Mouse (Mus musculus) liver, embryonic 12.5 days (tissue): ENCODE results near the gene Ube2r2. TPM values are rescaled to one million over a fixed set of nuclear protein-coding genes. Genes with fewer than 3 reads are reported as not detected.

Source experiments
- ATAC-seq: fragments of 200-750 bp; cut with Nextera tagmentation; 2 replicates; pipeline ENCODE4 v1.8.0; 2017; ENCODE audit warnings: moderate number of reproducible peaks, mild to moderate bottlenecking, moderate library complexity
- H3K27ac ChIP-seq: fragments of 300-500 bp; sonication (generic); 2 replicates; pipeline ENCODE4 v1.5.1; 2016; ENCODE audit warnings: mild to moderate bottlenecking
- H3K27me3 ChIP-seq: fragments of 300-500 bp; sonication (generic); replicated peaks from 2 replicates; pipeline ENCODE4 v1.6.1; 2016; ENCODE audit warnings: mild to moderate bottlenecking, moderate library complexity
- H3K36me3 ChIP-seq: fragments of 300-500 bp; sonication (generic); 2 replicates; pipeline ENCODE4 v1.6.1; 2016; ENCODE audit warnings: mild to moderate bottlenecking, moderate library complexity
- H3K4me1 ChIP-seq: fragments of 300-500 bp; sonication (generic); 2 replicates; pipeline ENCODE4 v1.6.1; 2016
- H3K4me2 ChIP-seq: fragments of 300-500 bp; sonication (generic); 2 replicates; pipeline ENCODE4 v1.6.1; 2016; ENCODE audit warnings: mild to moderate bottlenecking, moderate library complexity
- H3K4me3 ChIP-seq: fragments of 300-500 bp; sonication (generic); 2 replicates; pipeline ENCODE4 v1.5.1; 2016; ENCODE audit warnings: mild to moderate bottlenecking, moderate library complexity
- H3K9ac ChIP-seq: fragments of 300-500 bp; sonication (generic); 2 replicates; pipeline ENCODE4 v1.6.1; 2016; ENCODE audit warnings: mild to moderate bottlenecking, moderate library complexity
- H3K9me3 ChIP-seq: fragments of 300-500 bp; sonication (generic); replicated peaks from 2 replicates; pipeline ENCODE4 v1.6.1; 2016; ENCODE audit warnings: mild to moderate bottlenecking, moderate library complexity
- WGBS: fragments of 180-500 bp; shearing (Covaris S2); methylation state at CpG from one replicate; pipeline ENCODE4 v1.1.7; 2016; ENCODE audit not compliant: insufficient replicate concordance; 5-methylcytosine and 5-hydroxymethylcytosine counted together
- polyA plus RNA-seq: library from polyadenylated mRNA; unstranded; fragments of >200 nt; fragmentation: Nextera tagmentation; extraction: Ambion mirVana; gene quantifications from 2 replicates; pipeline ENCODE4 v1.2.1, GENCODE M21; 2016

Gene Ube2r2
- polyA plus RNA-seq, 1 experiment from 2014 or later = 39.9 TPM

DNA sequence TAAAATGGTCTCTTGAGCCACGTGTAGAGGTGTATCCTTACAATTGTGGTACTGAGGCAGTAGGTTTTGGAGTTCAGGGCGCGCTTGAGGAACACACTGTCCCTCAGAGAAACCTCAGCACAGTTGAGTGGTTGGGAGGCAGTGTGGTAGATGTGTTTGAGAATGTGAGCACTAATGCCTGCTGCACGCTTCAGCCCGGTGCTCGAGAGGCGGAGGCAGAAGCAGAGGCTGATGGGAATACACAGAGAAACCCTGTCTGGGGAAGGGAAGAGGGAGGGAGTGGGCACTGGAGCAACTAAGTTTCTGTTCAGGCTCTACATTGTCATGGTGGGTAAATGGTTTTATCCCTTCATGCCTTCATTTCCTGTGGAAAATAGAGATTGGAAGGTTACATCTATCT lies 15.6 kb downstream of the Ube2r2 start:
- H3K4me2 ChIP-seq = no peak overlapping the region
- no peak for ATAC-seq
- WGBS = 85% methylated on average over 7 of the region's 7 CpGs
- peaks cover 22% of the 10 kb centered on the region; the same call in 1 of the 2 replicates for H3K4me1 ChIP-seq
- no peak overlapping the region for H3K27ac ChIP-seq
- no peaks in the 10 kb centered on the region for H3K9me3 ChIP-seq
- peaks cover 25% of the 10 kb centered on the region for H3K36me3 ChIP-seq
- H3K4me3 ChIP-seq = no peak overlapping the region
- no peak overlapping the region for H3K9ac ChIP-seq
- H3K27me3 ChIP-seq = no peaks in the 10 kb centered on the region

DNA sequence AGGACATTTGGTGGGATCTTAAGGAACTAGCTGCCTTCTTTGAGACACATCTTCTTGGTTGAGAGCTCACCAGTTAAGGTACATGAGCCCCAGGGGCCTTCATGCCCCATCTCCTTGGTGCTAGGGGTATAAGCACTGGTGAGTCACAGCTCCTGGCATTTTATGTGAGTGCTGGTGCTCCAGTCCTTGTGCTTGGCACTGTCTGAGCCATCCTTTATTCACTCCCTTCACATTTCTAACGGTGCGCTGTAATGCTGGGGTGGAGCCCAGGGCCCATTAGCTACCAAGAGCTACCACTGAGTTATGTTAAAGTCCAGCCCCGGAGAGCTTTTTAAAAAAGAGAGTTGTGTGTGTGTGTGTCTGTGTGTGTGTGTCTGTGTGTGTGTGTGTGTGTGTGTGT lies 17.6 kb downstream of the Ube2r2 start:
- peaks cover 22% of the 10 kb centered on the region for H3K36me3 ChIP-seq
- H3K27me3 ChIP-seq = no peaks in the 10 kb centered on the region
- WGBS = 90% methylated on average over 3 of the region's 3 CpGs
- no peaks in the 10 kb centered on the region for H3K9me3 ChIP-seq
- H3K4me3 ChIP-seq = no peak overlapping the region
- peaks cover 32% of the 10 kb centered on the region for H3K4me1 ChIP-seq
- no peak overlapping the region for H3K4me2 ChIP-seq
- H3K9ac ChIP-seq = no peak overlapping the region
- no peak overlapping the region for H3K27ac ChIP-seq
- ATAC-seq = no peak

DNA sequence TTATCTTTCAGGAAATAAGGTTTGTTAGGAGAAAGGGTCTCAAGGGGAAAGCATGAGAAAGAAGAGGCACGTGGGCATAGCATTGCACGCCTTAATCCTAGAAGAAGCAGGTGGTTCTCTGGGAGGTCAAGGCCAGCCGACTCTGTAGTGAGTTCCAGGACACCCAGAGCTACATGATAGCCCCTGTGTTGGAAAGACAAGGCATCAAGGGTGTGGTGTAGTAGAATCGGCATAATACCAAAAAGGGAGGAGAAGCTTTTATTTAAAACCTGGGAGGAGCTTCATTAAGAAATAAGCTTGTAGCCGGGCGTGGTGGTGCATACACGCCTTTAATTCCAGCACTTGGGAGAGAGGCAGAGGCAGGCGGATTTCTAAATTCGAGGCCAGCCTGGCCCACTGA lies 21.4 kb downstream of the Ube2r2 start:
- Histone ChIP-seq H3K27ac (0 out of 2 replicates have a peak overlapping the region, but pooled peaks have one; percentile 20), H3K27me3 (no peaks in the 10 kb centered on the region)
- ATAC-seq = no peak

DNA sequence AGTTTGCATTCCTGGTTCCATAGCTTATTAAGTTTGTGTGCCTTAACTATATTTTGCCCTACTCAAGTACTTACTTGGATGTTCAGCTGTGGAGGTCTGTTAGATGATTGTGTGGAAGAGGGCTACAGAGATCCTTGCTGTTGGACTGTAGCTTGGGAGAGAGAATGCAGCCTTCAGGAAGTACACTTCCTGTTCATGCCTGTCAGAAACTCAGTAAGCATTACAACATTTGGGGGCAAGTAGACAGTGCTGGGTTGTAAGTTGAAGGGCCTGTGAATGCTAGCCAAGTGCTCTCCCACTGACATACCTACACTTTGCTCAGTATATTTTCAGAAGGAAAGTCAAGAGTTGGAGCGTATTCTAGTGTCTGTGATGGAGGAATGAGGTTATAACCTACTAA lies 22.7 kb downstream of the Ube2r2 start:
- no peaks in the 10 kb centered on the region for H3K36me3 ChIP-seq
- peaks cover 49% of the 10 kb centered on the region for H3K4me1 ChIP-seq
- no peak overlapping the region for H3K27ac ChIP-seq

More for the DNA sequence above, 21.4 kb downstream of the Ube2r2 start:
- Histone ChIP-seq H3K4me1 (peaks cover 47% of the 10 kb centered on the region), H3K4me3 (no peak overlapping the region), H3K4me2 (no peak overlapping the region), H3K9ac (no peak overlapping the region), H3K36me3 (peaks cover 4% of the 10 kb centered on the region), H3K9me3 (no peaks in the 10 kb centered on the region)
- 72% methylated on average over 9 of the region's 9 CpGs for WGBS

DNA sequence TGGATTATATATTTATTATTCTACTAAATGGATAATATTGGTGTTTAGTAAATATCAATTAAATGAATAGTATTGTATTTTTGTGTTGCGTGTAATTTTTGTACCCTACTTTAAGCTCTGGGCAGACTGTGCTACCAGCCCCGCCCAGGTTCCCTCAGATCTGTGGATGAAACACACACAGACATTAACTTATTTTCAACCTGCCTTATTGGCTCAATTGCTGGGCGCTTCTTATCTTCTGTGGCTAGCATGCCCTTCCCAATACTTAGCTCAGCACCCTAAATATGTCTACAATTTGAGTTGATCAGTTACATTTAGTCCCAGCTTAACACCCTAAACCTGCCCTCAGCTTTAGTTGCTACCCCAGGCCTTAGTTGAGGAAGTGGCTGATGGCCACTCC lies 25.7 kb downstream of the Ube2r2 start:
- Histone ChIP-seq H3K9me3 (no peaks in the 10 kb centered on the region), H3K27me3 (no peaks in the 10 kb centered on the region), H3K27ac (peak overlapping the region; percentile 15; the same call in 1 of the 2 replicates), H3K36me3 (no peaks in the 10 kb centered on the region; the same call in 1 of the 2 replicates), H3K9ac (no peak overlapping the region), H3K4me3 (no peak overlapping the region), H3K4me2 (no peak overlapping the region), H3K4me1 (peaks cover 53% of the 10 kb centered on the region)
- 70% methylated on average over 3 of the region's 3 CpGs for WGBS
- ATAC-seq = peak; percentile 54; the same call in 1 of the 2 replicates

More for the DNA sequence above, 22.7 kb downstream of the Ube2r2 start:
- 88% methylated on average over 1 of the region's 1 CpGs for WGBS
- H3K27me3 ChIP-seq = no peaks in the 10 kb centered on the region
- ATAC-seq = no peak
- no peak overlapping the region for H3K9ac ChIP-seq
- H3K4me2 ChIP-seq = no peak overlapping the region
- H3K4me3 ChIP-seq = no peak overlapping the region
- H3K9me3 ChIP-seq = no peaks in the 10 kb centered on the region

DNA sequence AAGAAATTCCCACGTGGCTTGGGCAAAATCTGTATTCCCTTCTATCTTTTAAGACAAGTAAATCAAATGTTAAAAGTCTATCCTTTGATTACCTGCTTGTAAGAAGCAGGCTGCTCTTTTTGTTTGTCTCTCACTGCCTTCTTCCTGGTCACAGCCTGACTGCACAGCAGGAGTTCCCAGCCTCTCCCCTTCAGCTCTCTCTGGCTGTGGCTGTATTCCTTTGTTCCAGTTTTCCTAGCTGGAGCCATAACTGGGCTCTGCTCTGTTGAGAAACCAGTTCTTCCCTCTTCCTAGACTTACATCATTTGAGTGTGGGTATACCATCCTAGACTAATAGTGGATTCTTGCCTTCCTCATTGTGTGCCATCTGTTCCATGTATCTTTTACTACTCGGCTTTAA lies 29.4 kb downstream of the Ube2r2 start:
- Histone ChIP-seq H3K4me3 (no peak overlapping the region), H3K9me3 (no peaks in the 10 kb centered on the region), H3K4me2 (peak overlapping the region; percentile 44), H3K27ac (peak overlapping the region; percentile 78), H3K27me3 (no peaks in the 10 kb centered on the region), H3K9ac (peak overlapping the region; percentile 46), H3K4me1 (peaks cover 41% of the 10 kb centered on the region), H3K36me3 (peaks cover 19% of the 10 kb centered on the region)
- no peak for ATAC-seq
- WGBS = 36% methylated on average over 2 of the region's 2 CpGs

DNA sequence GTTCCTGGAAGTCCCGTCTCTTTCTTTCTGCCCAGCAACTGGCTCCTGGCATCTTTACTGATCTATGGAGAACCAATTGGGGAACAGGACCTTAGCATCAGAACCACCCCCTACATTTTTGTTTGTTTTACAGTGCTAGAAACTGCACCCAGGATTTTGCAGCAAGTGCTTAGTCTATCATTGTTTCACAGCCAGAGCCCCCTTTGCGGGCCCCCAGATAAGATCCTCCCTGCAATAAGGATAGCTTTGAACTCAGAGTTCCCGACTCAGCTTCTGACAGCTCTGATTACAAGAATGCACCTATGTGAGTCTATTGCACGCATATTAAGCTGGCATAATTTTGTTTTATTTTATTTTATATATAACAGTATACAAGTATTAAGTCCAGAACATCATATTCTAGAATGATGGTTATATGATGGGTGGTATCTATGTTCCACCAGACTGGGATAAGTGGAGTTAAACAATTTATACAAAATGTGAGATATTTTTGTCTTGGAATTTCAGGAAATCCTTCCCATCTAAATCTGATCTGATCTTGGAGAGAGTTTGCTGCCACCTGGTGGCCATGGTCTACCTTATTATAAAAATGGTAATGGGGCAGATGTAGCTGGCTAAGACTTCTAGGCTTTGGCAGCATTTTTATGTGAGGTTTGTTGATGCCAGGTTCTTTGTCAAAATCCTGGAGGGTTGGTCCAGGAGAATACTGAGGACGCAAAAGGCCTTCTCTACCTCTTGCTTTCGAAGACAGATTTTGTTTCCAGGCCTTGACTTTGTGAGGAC lies 30.3 kb downstream of the Ube2r2 start:
- H3K9ac ChIP-seq = peak overlapping the region; percentile 46
- H3K27me3 ChIP-seq = no peaks in the 10 kb centered on the region
- H3K9me3 ChIP-seq = no peaks in the 10 kb centered on the region
- H3K27ac ChIP-seq = peak overlapping the region; percentile 78
- peak; percentile 67 for ATAC-seq
- 45% methylated on average over 6 of the region's 6 CpGs for WGBS
- H3K4me2 ChIP-seq = peak overlapping the region; percentile 44
- no peak overlapping the region for H3K4me3 ChIP-seq
- H3K36me3 ChIP-seq = peaks cover 19% of the 10 kb centered on the region
- peaks cover 33% of the 10 kb centered on the region for H3K4me1 ChIP-seq

DNA sequence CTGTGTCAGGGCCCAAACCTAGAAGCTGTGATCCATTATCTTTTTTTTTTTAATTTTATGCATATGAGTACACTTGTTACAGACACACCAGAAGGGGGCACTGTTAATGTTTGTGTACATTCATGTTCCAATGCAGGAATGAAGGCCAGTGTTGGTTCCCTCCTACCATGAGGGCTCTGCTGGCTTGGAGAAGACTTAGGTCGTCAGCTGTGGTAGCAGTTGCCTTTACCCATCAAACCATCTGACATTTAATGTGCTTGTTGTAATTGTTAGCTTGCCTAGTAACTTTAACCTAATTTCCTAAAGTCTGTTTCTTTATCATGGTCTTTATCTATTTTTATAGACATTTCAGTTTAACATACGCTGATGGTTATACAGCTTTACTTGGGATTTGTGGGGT lies 35.4 kb downstream of the Ube2r2 start:
- Histone ChIP-seq H3K9me3 (no peaks in the 10 kb centered on the region), H3K36me3 (peaks cover 37% of the 10 kb centered on the region), H3K4me2 (no peak overlapping the region), H3K27me3 (no peaks in the 10 kb centered on the region), H3K4me3 (no peak overlapping the region), H3K9ac (no peak overlapping the region), H3K27ac (no peak overlapping the region), H3K4me1 (peaks cover 10% of the 10 kb centered on the region)
- 89% methylated on average over 2 of the region's 2 CpGs for WGBS
- ATAC-seq = no peak

DNA sequence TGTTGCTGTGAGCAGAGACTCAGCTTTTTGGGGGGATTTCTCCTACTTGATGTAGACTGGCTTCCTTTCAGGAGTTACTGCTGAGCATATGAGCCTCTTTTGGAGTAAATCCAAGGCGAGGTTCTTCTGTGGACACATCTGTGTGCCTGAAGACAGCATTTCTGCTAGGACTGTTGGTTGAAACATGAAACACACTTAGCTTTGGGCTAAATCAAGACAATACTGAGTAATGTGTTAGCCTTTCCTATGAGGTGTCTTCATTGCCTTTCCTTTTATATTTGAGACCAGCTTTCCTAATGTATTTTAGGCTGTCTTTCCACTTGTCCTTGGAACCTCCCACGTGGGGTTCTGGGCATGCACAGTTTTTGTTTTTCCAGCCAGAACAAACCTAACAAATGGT lies 39.1 kb downstream of the Ube2r2 start:
- H3K9me3 ChIP-seq = no peaks in the 10 kb centered on the region
- H3K4me3 ChIP-seq = no peak overlapping the region
- no peak overlapping the region for H3K27ac ChIP-seq
- 65% methylated on average over 2 of the region's 2 CpGs for WGBS
- H3K4me2 ChIP-seq = no peak overlapping the region
- peaks cover 10% of the 10 kb centered on the region for H3K4me1 ChIP-seq
- no peak overlapping the region for H3K9ac ChIP-seq
- no peak for ATAC-seq
- no peaks in the 10 kb centered on the region for H3K27me3 ChIP-seq
- H3K36me3 ChIP-seq = peaks cover 46% of the 10 kb centered on the region

DNA sequence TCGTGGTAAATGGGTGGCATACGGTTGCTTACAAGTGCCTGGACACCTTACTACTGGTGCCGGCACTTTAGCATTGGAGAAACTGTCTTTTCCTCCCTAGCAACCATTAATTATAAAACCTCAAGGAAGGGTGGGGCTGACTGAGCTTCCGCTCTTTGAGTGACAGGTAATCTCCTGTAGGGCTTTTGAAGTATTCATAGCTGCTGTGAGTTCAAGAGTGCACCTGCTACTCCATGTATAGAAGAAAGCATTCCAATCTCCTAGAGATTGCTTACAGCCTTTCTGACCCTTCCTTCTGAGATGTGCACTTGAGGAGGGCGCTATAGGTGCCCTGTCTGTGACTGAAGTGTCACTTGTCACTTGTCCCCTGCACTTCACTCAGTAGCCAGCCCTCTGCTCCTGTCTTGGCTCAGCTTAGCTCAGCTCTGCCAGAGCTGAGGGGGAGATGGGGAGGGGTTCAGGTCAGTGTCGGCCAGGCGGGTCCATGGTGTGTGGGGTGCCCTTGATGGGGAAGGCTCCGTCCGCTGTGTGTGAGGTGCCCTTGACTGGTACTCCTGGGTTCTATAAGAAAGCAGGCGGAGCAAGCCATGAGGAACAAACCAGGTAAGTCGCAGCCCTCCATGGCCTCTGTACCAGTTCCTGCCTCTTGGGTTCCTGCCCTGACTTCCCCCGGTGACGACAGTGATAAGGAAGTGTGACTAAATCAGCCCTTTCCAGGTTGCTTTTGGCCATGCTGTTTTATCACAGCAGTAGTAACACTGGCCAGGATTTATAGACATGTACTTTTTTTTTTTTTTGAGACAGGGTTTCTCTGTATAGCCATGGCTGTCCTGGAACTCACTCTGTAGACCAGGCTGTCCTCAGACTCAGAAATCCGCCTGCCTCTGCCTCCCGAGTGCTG lies 44.5 kb downstream of the Ube2r2 start:
- Histone ChIP-seq H3K4me1 (peaks cover 14% of the 10 kb centered on the region), H3K9ac (no peak overlapping the region), H3K4me2 (no peak overlapping the region), H3K27me3 (no peaks in the 10 kb centered on the region), H3K9me3 (no peaks in the 10 kb centered on the region), H3K27ac (no peak overlapping the region), H3K4me3 (no peak overlapping the region), H3K36me3 (peaks cover 71% of the 10 kb centered on the region)
- 69% methylated on average over 15 of the region's 15 CpGs for WGBS
- ATAC-seq = peak; percentile 15; the same call in 1 of the 2 replicates

DNA sequence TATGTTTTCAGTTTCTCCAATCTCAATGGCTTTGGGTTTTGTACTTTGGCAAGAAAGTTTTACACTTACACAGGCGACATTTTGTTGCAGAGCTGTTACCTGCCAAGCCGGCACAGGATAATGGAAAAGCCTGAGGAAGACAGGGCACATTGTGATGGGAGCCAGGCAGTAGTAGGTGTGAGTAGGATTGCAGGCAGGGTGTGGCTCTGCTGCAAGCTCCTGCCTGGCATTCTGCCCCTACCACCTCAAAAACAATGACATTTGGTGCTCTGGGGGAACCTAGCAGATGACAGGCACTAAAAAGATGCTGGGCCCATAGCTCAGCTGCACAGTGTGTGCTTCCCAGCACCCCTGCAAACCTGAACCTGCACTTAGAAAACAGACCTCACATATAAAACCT lies 54.3 kb downstream of the Ube2r2 start:
- H3K4me1 ChIP-seq = peaks cover 15% of the 10 kb centered on the region
- WGBS = 71% methylated on average over 2 of the region's 2 CpGs

More for the DNA sequence above, 54.3 kb downstream of the Ube2r2 start:
- no peaks in the 10 kb centered on the region for H3K27me3 ChIP-seq
- no peak overlapping the region for H3K9ac ChIP-seq
- peaks cover 90% of the 10 kb centered on the region for H3K36me3 ChIP-seq
- no peak for ATAC-seq
- H3K4me2 ChIP-seq = no peak overlapping the region
- no peak overlapping the region for H3K27ac ChIP-seq
- H3K9me3 ChIP-seq = no peaks in the 10 kb centered on the region
- H3K4me3 ChIP-seq = no peak overlapping the region
